Mouse (Mus musculus): Measurements from ENCODE around the gene Slc29a3. TPM values are rescaled to one million over a fixed set of nuclear protein-coding genes. Genes with fewer than 3 reads are reported as not detected.

Gene Slc29a3
- polyA plus RNA-seq (2015; fragmentation: Nextera tagmentation; extraction: Ambion mirVana) = 12.7 and 13.5 TPM in 2 replicates

GRCm38 (mm10) chr10:60752040-60753020, at the start of gene Slc29a3:
TSS of gene Slc29a3 (minus strand) at chr10:60752794.
- Histone ChIP-seq H3K4me2 (peak within 1 kb of the TSS; percentile 86), H3K4me1 (peaks cover 30% of the 10 kb centered on the region), H3K9ac (peak within 1 kb of the TSS; percentile 79), H3K27me3 (no peaks in the 10 kb centered on the region), H3K27ac (peak within 1 kb of the TSS; percentile 60), H3K4me3 (peak within 1 kb of the TSS; percentile 60), H3K36me3 (ENCODE audit: poor library complexity, severe bottlenecking) (no peaks in the 10 kb centered on the region), H3K9me3 (replicated peaks) (no peaks in the 10 kb centered on the region)
- 7% methylated on average over 41 of the region's 41 CpGs for WGBS
- peak; percentile 94 for ATAC-seq

DNA sequence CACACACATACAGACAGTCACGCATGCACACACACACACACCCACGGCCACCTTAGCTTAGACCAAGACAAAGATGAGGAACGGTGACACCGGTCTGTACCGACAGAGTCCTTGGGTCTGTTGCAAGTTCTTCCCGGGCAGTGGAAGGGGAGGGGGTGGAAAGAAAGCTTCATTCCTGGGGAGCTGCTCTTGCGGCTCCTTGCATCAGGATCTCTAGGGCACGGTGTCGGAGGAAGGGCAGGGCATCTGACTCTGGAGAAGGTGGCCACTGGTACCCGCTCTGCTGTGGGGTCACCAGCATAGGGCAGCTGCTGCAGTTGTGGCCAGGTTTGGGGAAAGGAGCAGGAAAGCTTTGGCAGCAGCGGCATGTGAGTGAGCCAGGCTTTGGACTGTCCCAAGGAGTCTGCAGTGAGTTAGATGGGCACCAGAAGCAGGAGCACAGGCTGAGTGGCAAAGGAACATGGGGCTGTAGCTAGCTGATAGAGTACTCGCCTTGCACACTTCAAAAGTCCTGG, 49.4 kb upstream of the Slc29a3 start:
- H3K9ac ChIP-seq = no peak overlapping the region
- H3K9me3 ChIP-seq (replicated peaks) = no peaks in the 10 kb centered on the region
- no peak overlapping the region for H3K4me3 ChIP-seq
- peaks cover 3% of the 10 kb centered on the region for H3K27me3 ChIP-seq
- WGBS = 69% methylated on average over 12 of the region's 12 CpGs
- peaks cover 30% of the 10 kb centered on the region for H3K4me1 ChIP-seq
- H3K27ac ChIP-seq = no peak overlapping the region
- ATAC-seq = no peak
- no peaks in the 10 kb centered on the region for H3K36me3 ChIP-seq (ENCODE audit: poor library complexity, severe bottlenecking)
- H3K4me2 ChIP-seq = no peak overlapping the region

- Histone ChIP-seq H3K27ac (no peak overlapping the region), H3K27me3 (peaks cover 3% of the 10 kb centered on the region)
Observed at GRCm38 (mm10) chr10:60801168-60801897, 48.7 kb upstream of the Slc29a3 start.

GRCm38 (mm10) chr10:60800295-60801167, 47.9 kb upstream of the Slc29a3 start:
- no peak overlapping the region for H3K9ac ChIP-seq
- ATAC-seq = no peak
- WGBS = 20% methylated on average over 19 of the region's 19 CpGs
- H3K27ac ChIP-seq = no peak overlapping the region
- H3K9me3 ChIP-seq (replicated peaks) = no peaks in the 10 kb centered on the region
- no peaks in the 10 kb centered on the region for H3K36me3 ChIP-seq (ENCODE audit: poor library complexity, severe bottlenecking)
- H3K4me1 ChIP-seq = peaks cover 30% of the 10 kb centered on the region
- peaks cover 3% of the 10 kb centered on the region for H3K27me3 ChIP-seq
- no peak overlapping the region for H3K4me3 ChIP-seq
- H3K4me2 ChIP-seq = no peak overlapping the region

More at GRCm38 (mm10) chr10:60801168-60801897, 48.7 kb upstream of the Slc29a3 start:
- no peak for ATAC-seq
- Histone ChIP-seq H3K4me3 (no peak overlapping the region), H3K9ac (no peak overlapping the region), H3K9me3 (replicated peaks) (no peaks in the 10 kb centered on the region), H3K36me3 (ENCODE audit: poor library complexity, severe bottlenecking) (no peaks in the 10 kb centered on the region), H3K4me2 (no peak overlapping the region), H3K4me1 (peaks cover 30% of the 10 kb centered on the region)
- WGBS = 49% methylated on average over 11 of the region's 11 CpGs

- no peak overlapping the region for H3K9ac ChIP-seq
- no peak overlapping the region for H3K4me2 ChIP-seq
- 88% methylated on average over 14 of the region's 14 CpGs for WGBS
- H3K27ac ChIP-seq = no peak overlapping the region
- H3K9me3 ChIP-seq (replicated peaks) = no peaks in the 10 kb centered on the region
- H3K4me1 ChIP-seq = peaks cover 45% of the 10 kb centered on the region
- H3K27me3 ChIP-seq = peaks cover 6% of the 10 kb centered on the region
- H3K36me3 ChIP-seq (ENCODE audit: poor library complexity, severe bottlenecking) = no peaks in the 10 kb centered on the region
- no peak overlapping the region for H3K4me3 ChIP-seq
- no peak for ATAC-seq
Observed at GRCm38 (mm10) chr10:60797682-60798422, 45.3 kb upstream of the Slc29a3 start.

DNA sequence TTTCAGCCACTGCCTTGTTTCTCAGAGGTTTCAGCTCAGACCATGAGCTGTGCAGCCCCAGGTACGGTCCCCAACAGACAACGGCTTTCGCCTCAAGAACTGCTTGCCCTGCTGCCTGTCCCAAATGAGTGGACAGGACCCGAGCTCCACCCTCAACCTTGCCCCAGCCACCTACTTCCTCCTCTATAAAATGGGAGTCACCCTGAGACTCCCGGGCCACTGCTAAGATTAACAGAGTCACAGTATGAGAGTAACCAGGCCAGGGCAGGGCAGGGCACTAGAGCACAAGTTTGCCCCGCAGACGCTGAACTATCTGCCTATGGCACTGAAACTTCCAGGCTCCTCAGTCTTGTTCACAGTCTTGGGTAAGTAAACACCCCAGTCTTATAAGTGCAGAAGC, 43.9 kb upstream of the Slc29a3 start:
- Histone ChIP-seq H3K4me2 (no peak overlapping the region), H3K36me3 (ENCODE audit: poor library complexity, severe bottlenecking) (no peaks in the 10 kb centered on the region), H3K27me3 (peaks cover 6% of the 10 kb centered on the region), H3K4me3 (no peak overlapping the region), H3K9me3 (replicated peaks) (no peaks in the 10 kb centered on the region), H3K9ac (no peak overlapping the region), H3K4me1 (peaks cover 50% of the 10 kb centered on the region), H3K27ac (no peak overlapping the region)
- ATAC-seq = no peak
- 94% methylated on average over 7 of the region's 7 CpGs for WGBS

GRCm38 (mm10) chr10:60796028-60796427, 43.4 kb upstream of the Slc29a3 start:
- H3K9ac ChIP-seq = no peak overlapping the region
- peaks cover 6% of the 10 kb centered on the region; the same call in 1 of the 2 replicates for H3K27me3 ChIP-seq
- H3K27ac ChIP-seq = no peak overlapping the region
- ATAC-seq = no peak
- no peaks in the 10 kb centered on the region for H3K36me3 ChIP-seq (ENCODE audit: poor library complexity, severe bottlenecking)
- no peaks in the 10 kb centered on the region for H3K9me3 ChIP-seq (replicated peaks)
- no peak overlapping the region for H3K4me3 ChIP-seq
- 77% methylated on average over 5 of the region's 5 CpGs for WGBS
- H3K4me2 ChIP-seq = no peak overlapping the region
- peaks cover 45% of the 10 kb centered on the region for H3K4me1 ChIP-seq

- ATAC-seq = no peak
- Histone ChIP-seq H3K4me2 (0 out of 2 replicates have a peak overlapping the region, but pooled peaks have one; percentile 14), H3K27ac (peak overlapping the region; percentile 57; the same call in 1 of the 2 replicates)
Observed at GRCm38 (mm10) chr10:60794792-60795191, 42.2 kb upstream of the Slc29a3 start.

GRCm38 (mm10) chr10:60794374-60794773, 41.8 kb upstream of the Slc29a3 start:
- H3K4me1 ChIP-seq = peaks cover 31% of the 10 kb centered on the region
- peak overlapping the region; percentile 57 for H3K27ac ChIP-seq
- no peaks in the 10 kb centered on the region for H3K36me3 ChIP-seq (ENCODE audit: poor library complexity, severe bottlenecking)
- H3K27me3 ChIP-seq = 0 out of 2 replicates have a peak, but pooled peaks cover 3% of the 10 kb centered on the region
- H3K4me2 ChIP-seq = 0 out of 2 replicates have a peak overlapping the region, but pooled peaks have one; percentile 14
- no peaks in the 10 kb centered on the region for H3K9me3 ChIP-seq (replicated peaks)
- peak; percentile 83 for ATAC-seq
- no peak overlapping the region for H3K4me3 ChIP-seq
- H3K9ac ChIP-seq = no peak overlapping the region
- 5% methylated on average over 11 of the region's 11 CpGs for WGBS

More at GRCm38 (mm10) chr10:60794792-60795191, 42.2 kb upstream of the Slc29a3 start:
- Histone ChIP-seq H3K9ac (no peak overlapping the region), H3K4me3 (no peak overlapping the region), H3K9me3 (replicated peaks) (no peaks in the 10 kb centered on the region), H3K36me3 (ENCODE audit: poor library complexity, severe bottlenecking) (no peaks in the 10 kb centered on the region), H3K27me3 (0 out of 2 replicates have a peak, but pooled peaks cover 3% of the 10 kb centered on the region), H3K4me1 (peaks cover 34% of the 10 kb centered on the region)
- 39% methylated on average over 8 of the region's 8 CpGs for WGBS

- no peak for ATAC-seq
- no peak overlapping the region for H3K27ac ChIP-seq
- WGBS = 13% methylated on average over 11 of the region's 11 CpGs
- no peak overlapping the region for H3K4me2 ChIP-seq
- no peak overlapping the region for H3K4me3 ChIP-seq
- no peaks in the 10 kb centered on the region for H3K9me3 ChIP-seq (replicated peaks)
- H3K27me3 ChIP-seq = 0 out of 2 replicates have a peak, but pooled peaks cover 3% of the 10 kb centered on the region
- no peaks in the 10 kb centered on the region for H3K36me3 ChIP-seq (ENCODE audit: poor library complexity, severe bottlenecking)
- H3K4me1 ChIP-seq = peaks cover 34% of the 10 kb centered on the region
- no peak overlapping the region for H3K9ac ChIP-seq
Observed at GRCm38 (mm10) chr10:60792841-60793240, 40.2 kb upstream of the Slc29a3 start.

Data from forebrain, embryonic 13.5 days (tissue).